Mouse (Mus musculus) ES-E14 (cell line): ENCODE measurements around the gene Hfe2.

ENCODE experiments used
- CHD2 ChIP-seq: IDR thresholded peaks from 2 replicates; pipeline ENCODE4 v1.6.1; 2014; ENCODE audit warnings: mild to moderate bottlenecking, low read depth, low read length, inconsistent platforms
- HCFC1 ChIP-seq: IDR thresholded peaks from 2 replicates; pipeline ENCODE4 v1.6.1; 2012; ENCODE audit warnings: low read length, inconsistent platforms, borderline replicate concordance; ENCODE audit not compliant: insufficient read depth
- MAFK ChIP-seq: IDR thresholded peaks from 2 replicates; pipeline ENCODE4 v1.6.1; 2014; ENCODE audit warnings: mild to moderate bottlenecking, low read depth, low read length, inconsistent platforms; ENCODE audit not compliant: insufficient read depth
- ZC3H11A ChIP-seq: IDR thresholded peaks from 2 replicates; pipeline ENCODE4 v1.6.1; 2012; ENCODE audit warnings: low read depth, mild to moderate bottlenecking, inconsistent platforms, low read length, borderline replicate concordance

DNA sequence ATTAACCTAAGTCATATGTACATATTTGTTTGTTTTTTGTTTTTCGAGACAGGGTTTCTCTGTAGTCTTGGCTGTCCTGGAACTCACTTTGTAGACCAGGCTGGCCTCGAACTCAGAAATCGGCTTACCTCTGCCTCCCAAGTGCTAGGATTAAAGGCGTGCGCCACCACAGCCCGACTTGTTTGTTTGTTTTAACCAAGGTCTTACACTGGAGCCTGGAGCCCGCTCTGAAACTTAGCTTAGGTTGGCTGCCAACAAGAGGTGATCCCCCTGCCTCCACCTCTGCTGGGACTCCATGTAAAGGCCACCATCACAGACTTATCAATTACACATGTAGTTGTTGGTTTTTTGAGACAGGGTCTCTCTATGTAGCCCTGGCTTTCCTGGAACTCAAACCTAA, 23.9 kb downstream of the Hfe2 start:
- TF ChIP-seq ZC3H11A: no peak
- TF ChIP-seq MAFK: no peak
- TF ChIP-seq HCFC1: no peak
- no peak for TF ChIP-seq CHD2
